Mouse (Mus musculus) splenic B cell, adult 2 months (primary cell): Measurements from ENCODE around the gene Cd59b.
"Not testable (repeated sequence)": the region's sequence is repeated elsewhere in the genome, so short reads cannot be mapped to it uniquely, and the experiment has no call there.

Experiments
- DNase-seq: peaks from one replicate; pipeline ENCODE4 v3.0.0-alpha.2; 2011; ENCODE audit warnings: low read depth, low spot score
- H3K27me3 ChIP-seq: 2 replicates; pipeline ENCODE4 v1.6.1; 2012; ENCODE audit warnings: mild to moderate bottlenecking, low read length, moderate library complexity, mixed read lengths; ENCODE audit not compliant: control insufficient read depth, poor library complexity, insufficient read depth, severe bottlenecking
- H3K36me3 ChIP-seq: 2 replicates; pipeline ENCODE4 v1.6.1; 2012; ENCODE audit warnings: mild to moderate bottlenecking, low read length, moderate library complexity, mixed read lengths; ENCODE audit not compliant: control insufficient read depth, poor library complexity, insufficient read depth, severe bottlenecking

Gene Cd59b

GRCm38 (mm10) chr2:104043624-104044478 is 25.8 kb upstream of the Cd59b start:
- H3K27me3 ChIP-seq: no peaks in the 10 kb centered on the region
- no peak for DNase-seq
- H3K36me3 ChIP-seq: peaks cover 8% of the 10 kb centered on the region

DNA sequence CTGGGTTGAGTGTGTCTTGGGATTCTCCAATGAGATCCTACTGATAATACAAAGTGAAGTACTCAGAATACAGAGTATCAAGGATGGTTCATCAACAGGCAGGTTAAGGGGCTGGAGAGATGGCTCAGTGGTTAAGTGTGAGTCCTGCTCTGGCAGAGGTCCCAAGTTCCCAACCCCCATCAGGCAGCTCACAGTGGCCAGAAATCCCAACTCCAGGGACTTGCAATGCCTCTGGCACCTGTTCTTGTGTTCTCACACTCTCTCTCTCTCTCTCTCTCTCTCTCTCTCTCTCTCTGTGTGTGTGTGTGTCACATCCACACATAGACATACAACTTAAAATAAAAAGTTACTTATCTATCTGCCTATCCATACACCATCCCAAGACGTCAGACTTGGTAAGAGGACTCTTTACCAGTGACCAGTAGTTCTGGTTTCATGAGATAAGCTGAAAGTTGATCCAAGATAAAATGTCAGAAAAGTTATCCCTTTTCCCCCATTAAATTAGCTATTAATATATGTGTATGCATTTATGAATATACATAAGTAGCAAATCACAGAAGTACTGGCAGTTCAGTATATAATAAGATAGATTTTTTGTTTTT is 25.1 kb upstream of the Cd59b start:
- DNase-seq: no peak
- Histone ChIP-seq H3K27me3 (no peaks in the 10 kb centered on the region), H3K36me3 (peaks cover 7% of the 10 kb centered on the region)

DNA sequence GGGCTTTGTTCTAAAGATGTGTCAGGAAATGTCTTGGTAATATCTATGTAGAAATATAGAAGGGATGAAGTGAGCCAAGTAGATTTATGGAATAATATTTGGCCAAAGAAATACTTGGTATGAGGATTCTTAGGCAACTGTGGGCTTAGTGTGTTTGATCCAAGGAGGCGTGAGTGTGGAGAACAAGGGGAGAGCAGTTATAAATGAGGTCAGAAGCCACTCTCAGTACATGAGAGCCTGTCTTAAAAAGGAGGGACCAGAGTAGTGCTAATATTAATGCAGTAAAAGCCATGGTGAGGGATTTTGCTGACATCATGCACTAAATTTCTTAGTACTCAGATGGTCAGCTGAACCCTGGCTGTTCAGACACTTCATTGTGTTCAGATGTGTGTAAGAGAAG is 11.3 kb upstream of the Cd59b start:
- Histone ChIP-seq H3K36me3 (0 out of 2 replicates have a peak, but pooled peaks cover 2% of the 10 kb centered on the region), H3K27me3 (no peaks in the 10 kb centered on the region)
- DNase-seq: no peak

- no peak for DNase-seq
- no peaks in the 10 kb centered on the region for H3K27me3 ChIP-seq
- H3K36me3 ChIP-seq: 0 out of 2 replicates have a peak, but pooled peaks cover 2% of the 10 kb centered on the region
Measured at GRCm38 (mm10) chr2:104058954-104059353, 10.7 kb upstream of the Cd59b start.

GRCm38 (mm10) chr2:104059786-104060185 is 9.9 kb upstream of the Cd59b start:
- no peaks in the 10 kb centered on the region for H3K36me3 ChIP-seq
- no peak for DNase-seq
- no peaks in the 10 kb centered on the region for H3K27me3 ChIP-seq

DNA sequence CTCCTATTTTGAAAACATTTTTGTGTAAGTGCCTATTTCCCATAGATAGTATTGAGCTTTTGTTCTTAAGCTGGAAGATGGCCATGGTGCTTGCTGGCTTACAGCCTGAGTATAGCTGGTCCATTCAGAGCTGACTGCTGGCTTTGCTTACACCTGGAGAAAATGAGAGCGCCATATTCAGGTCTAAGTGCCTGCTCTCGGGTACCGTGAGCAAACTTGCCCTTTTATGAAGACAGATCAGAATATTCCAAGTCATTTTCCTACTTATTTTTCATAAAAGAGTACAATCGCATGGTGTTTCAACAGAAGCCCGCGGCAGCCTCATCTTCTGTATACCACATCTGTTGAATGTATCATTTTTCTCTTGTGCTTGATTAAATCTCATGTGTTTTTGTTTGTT is 8.7 kb upstream of the Cd59b start:
- H3K36me3 ChIP-seq: no peaks in the 10 kb centered on the region
- no peak for DNase-seq
- H3K27me3 ChIP-seq: no peaks in the 10 kb centered on the region

DNA sequence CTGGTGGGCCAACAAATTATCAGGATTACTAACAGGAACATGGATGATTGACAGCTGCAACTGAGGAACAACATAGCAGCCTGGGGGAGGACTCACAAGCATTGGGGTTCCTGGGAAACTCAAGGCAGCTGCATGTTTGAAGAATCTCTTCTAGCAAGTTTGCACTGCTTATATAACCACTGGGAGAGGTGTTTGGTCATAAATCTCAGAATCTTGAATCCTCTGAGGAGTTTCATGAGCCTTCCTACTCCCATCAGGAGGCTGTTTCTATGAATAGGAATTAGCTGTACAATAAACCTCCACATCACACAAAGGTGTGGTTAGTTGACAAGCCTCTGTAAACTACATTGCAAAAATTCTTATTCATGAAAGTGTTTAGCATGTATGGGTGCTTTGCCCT is 7.0 kb upstream of the Cd59b start:
- Histone ChIP-seq H3K36me3 (no peaks in the 10 kb centered on the region), H3K27me3 (no peaks in the 10 kb centered on the region)
- DNase-seq: no peak

DNA sequence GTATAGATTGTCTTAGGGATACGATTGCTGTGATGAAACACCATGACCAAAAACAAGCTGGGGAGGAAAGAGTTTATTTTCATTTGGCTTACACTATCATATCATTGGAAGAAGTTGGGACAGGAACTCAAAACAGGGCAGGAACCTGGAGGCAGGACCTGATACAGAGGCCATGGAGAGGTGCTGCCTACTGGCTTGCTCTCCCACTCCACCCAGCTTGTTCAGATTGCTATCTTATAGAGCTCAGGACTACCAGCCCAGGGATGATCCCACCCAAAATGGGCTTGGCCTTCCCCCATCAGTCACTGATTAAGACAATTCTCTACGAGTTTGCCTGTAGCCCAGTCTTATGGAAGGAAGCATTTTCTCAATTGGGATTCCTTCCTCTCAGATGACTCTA is 5.5 kb upstream of the Cd59b start:
- no peak for DNase-seq
- H3K36me3 ChIP-seq: no peaks in the 10 kb centered on the region
- H3K27me3 ChIP-seq: no peaks in the 10 kb centered on the region

- not testable (repeated sequence) for H3K36me3 ChIP-seq, DNase-seq, H3K27me3 ChIP-seq
Measured at GRCm38 (mm10) chr2:104065526-104065925, 4.1 kb upstream of the Cd59b start, which contains the start of gene Gm10912. TSS of gene Gm10912 (plus strand) at chr2:104065826.

DNA sequence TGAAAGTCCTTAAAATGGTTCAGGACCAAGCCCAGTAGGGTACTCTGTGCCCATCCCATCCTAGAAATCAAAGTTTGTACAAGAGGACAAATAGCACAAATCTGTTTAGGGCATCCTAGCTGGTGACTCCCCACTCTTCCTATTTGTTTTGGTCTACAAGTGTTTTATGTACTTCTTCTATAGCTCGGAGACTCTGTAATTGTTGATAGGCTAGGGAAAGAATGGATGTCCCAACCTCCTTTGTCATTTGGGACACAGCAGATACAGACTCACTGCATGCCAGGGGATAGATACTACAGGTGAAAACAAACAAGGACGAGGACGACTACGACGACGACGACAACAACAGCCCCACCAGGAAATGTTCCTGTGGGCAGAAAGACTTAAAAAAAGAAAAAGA is 1.2 kb upstream of the Cd59b start, which contains the start of gene Gm10799:
Gm10799 (minus strand) TSS at position 101 of the 400 bp plus-strand sequence.
- not testable (repeated sequence) for H3K36me3 ChIP-seq, H3K27me3 ChIP-seq, DNase-seq

DNA sequence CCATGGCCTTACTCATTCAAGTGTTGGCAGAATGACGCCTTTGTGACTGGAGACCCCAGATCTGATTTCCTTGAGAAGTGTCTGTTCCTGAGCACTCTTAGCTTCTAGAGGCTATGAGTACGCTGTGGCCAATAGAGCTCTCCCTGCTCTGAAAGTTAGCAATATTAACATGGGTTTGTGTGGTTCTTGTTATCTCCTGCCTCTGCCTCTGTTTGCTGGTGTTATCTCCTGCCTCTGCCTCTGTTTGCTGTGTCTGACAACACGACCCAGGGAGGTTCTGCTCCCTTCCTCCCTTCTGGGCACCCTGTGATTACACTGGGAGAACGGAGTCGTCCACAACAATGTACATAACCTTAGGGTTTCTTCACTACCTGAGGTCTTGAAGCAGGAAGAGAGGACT is 8.6 kb downstream of the Cd59b start:
- DNase-seq, H3K27me3 ChIP-seq, H3K36me3 ChIP-seq: not testable (repeated sequence)

- H3K27me3 ChIP-seq, DNase-seq, H3K36me3 ChIP-seq: not testable (repeated sequence)
Measured at GRCm38 (mm10) chr2:104081436-104082050, 11.9 kb downstream of the Cd59b start.

DNA sequence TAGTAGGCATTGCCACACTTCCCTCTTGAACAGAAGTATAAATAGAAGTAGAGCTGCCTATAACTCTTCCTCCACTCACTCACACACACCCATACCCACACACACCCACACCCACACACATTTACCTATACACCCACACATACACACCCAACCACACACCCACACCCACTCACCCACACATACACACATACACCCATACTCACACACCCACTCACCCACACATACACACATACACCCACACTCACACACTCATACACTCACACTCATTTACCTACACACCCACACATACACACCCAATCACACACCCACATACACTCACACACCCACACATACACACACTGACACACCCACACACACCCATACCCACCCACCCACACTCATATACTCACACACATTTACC is 12.8 kb downstream of the Cd59b start:
- H3K27me3 ChIP-seq: no peaks in the 10 kb centered on the region
- DNase-seq: no peak
- H3K36me3 ChIP-seq: no peaks in the 10 kb centered on the region

GRCm38 (mm10) chr2:104084027-104084426 is 14.4 kb downstream of the Cd59b start:
- not testable (repeated sequence) for H3K36me3 ChIP-seq, H3K27me3 ChIP-seq, DNase-seq

DNA sequence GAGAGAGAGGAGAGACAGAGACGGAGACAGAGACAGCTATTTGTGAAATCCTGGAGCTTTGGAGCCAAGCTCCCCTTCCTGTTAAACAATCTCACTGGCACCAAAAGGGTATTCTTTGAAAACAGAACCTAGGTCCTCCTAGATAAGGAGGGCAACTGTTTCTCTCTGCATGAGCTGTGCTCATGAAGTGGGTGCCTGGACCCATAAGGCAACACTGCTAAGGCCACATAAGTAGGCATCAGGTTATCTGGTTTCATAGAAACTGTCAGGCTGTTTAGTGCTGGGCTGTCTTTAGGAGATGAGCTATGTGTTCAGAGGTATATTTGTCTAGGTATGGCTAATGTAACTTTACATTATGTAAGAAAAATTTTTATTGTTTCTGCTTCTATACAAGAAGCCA is 17.9 kb downstream of the Cd59b start:
- not testable (repeated sequence) for H3K36me3 ChIP-seq, H3K27me3 ChIP-seq, DNase-seq
